Mouse (Mus musculus): ENCODE results near the gene Col13a1. TPM values are rescaled to one million over a fixed set of nuclear protein-coding genes. Genes with fewer than 3 reads are reported as not detected.
A peak's percentile ranks its signal among the peaks of the same experiment; 100 is the strongest.

Col13a1 gene
- polyA plus RNA-seq, 1 experiment from 2014 or later, result 6.0 TPM

- peaks cover 8% of the 10 kb centered on the region; the same call in 1 of the 2 replicates for H3K4me1 ChIP-seq (replicated peaks; ENCODE audit: control insufficient read depth, insufficient read depth, low read length)
- H3K9me3 ChIP-seq (ENCODE audit: control insufficient read depth, low read length), result no peaks in the 10 kb centered on the region
- no peak overlapping the region for H3K4me3 ChIP-seq (ENCODE audit: low read depth, low read length)
- no peaks in the 10 kb centered on the region for H3K36me3 ChIP-seq (ENCODE audit: control insufficient read depth, insufficient read depth, low read length)
- 72% methylated on average over 5 of the region's 5 CpGs for WGBS
- ATAC-seq (replicated peaks; ENCODE audit: low FRiP score, low TSS enrichment, low read depth) (peak; percentile 62), DNase-seq (ENCODE audit: low spot score) (no peak)
- H3K27me3 ChIP-seq (replicated peaks; ENCODE audit: control insufficient read depth, insufficient read depth, low read length), result no peaks in the 10 kb centered on the region
- no peak overlapping the region for H3K9ac ChIP-seq (ENCODE audit: low read length)
- H3K4me2 ChIP-seq (ENCODE audit: low read length), result no peak overlapping the region
- no peak overlapping the region for H3K27ac ChIP-seq (ENCODE audit: low read depth)
Measured at GRCm38 (mm10) chr10:61953916-61954315, 25.0 kb downstream of the Col13a1 start.

- H3K9me3 ChIP-seq (ENCODE audit: control insufficient read depth, low read length), result no peaks in the 10 kb centered on the region
- H3K4me3 ChIP-seq (ENCODE audit: low read depth, low read length), result no peak overlapping the region
- DNase-seq (ENCODE audit: low spot score) (no peak), ATAC-seq (replicated peaks; ENCODE audit: low FRiP score, low TSS enrichment, low read depth) (0 out of 2 replicates have a peak, but pooled peaks have one; percentile 37)
- H3K4me1 ChIP-seq (replicated peaks; ENCODE audit: control insufficient read depth, insufficient read depth, low read length), result peaks cover 8% of the 10 kb centered on the region; the same call in 1 of the 2 replicates
- H3K36me3 ChIP-seq (ENCODE audit: control insufficient read depth, insufficient read depth, low read length), result no peaks in the 10 kb centered on the region
- 54% methylated on average over 6 of the region's 6 CpGs for WGBS
- H3K27me3 ChIP-seq (replicated peaks; ENCODE audit: control insufficient read depth, insufficient read depth, low read length), result no peaks in the 10 kb centered on the region
- H3K27ac ChIP-seq (ENCODE audit: low read depth), result peak overlapping the region; percentile 17; the same call in 1 of the 2 replicates
- H3K4me2 ChIP-seq (ENCODE audit: low read length), result no peak overlapping the region
- no peak overlapping the region for H3K9ac ChIP-seq (ENCODE audit: low read length)
Measured at GRCm38 (mm10) chr10:61949542-61949941, 29.4 kb downstream of the Col13a1 start.

GRCm38 (mm10) chr10:61944386-61944785, 34.5 kb downstream of the Col13a1 start:
- H3K4me1 ChIP-seq (replicated peaks; ENCODE audit: control insufficient read depth, insufficient read depth, low read length), result peaks cover 3% of the 10 kb centered on the region; the same call in 1 of the 2 replicates
- no peaks in the 10 kb centered on the region for H3K36me3 ChIP-seq (ENCODE audit: control insufficient read depth, insufficient read depth, low read length)
- no peaks in the 10 kb centered on the region for H3K9me3 ChIP-seq (ENCODE audit: control insufficient read depth, low read length)
- no peaks in the 10 kb centered on the region for H3K27me3 ChIP-seq (replicated peaks; ENCODE audit: control insufficient read depth, insufficient read depth, low read length)
- H3K4me3 ChIP-seq (ENCODE audit: low read depth, low read length), result no peak overlapping the region
- no peak overlapping the region for H3K27ac ChIP-seq (ENCODE audit: low read depth)
- no peak overlapping the region for H3K4me2 ChIP-seq (ENCODE audit: low read length)
- no peak overlapping the region for H3K9ac ChIP-seq (ENCODE audit: low read length)
- ATAC-seq (replicated peaks; ENCODE audit: low FRiP score, low TSS enrichment, low read depth) (no peak), DNase-seq (ENCODE audit: low spot score) (no peak)
- 76% methylated on average over 2 of the region's 2 CpGs for WGBS

GRCm38 (mm10) chr10:61943480-61943879, 35.4 kb downstream of the Col13a1 start:
- no peaks in the 10 kb centered on the region for H3K4me1 ChIP-seq (replicated peaks; ENCODE audit: control insufficient read depth, insufficient read depth, low read length)
- no peak overlapping the region for H3K9ac ChIP-seq (ENCODE audit: low read length)
- H3K4me2 ChIP-seq (ENCODE audit: low read length), result no peak overlapping the region
- 70% methylated on average over 10 of the region's 10 CpGs for WGBS
- no peaks in the 10 kb centered on the region for H3K36me3 ChIP-seq (ENCODE audit: control insufficient read depth, insufficient read depth, low read length)
- no peak overlapping the region for H3K4me3 ChIP-seq (ENCODE audit: low read depth, low read length)
- no peak overlapping the region for H3K27ac ChIP-seq (ENCODE audit: low read depth)
- DNase-seq (ENCODE audit: low spot score), result no peak
- no peaks in the 10 kb centered on the region for H3K27me3 ChIP-seq (replicated peaks; ENCODE audit: control insufficient read depth, insufficient read depth, low read length)
- H3K9me3 ChIP-seq (ENCODE audit: control insufficient read depth, low read length), result no peaks in the 10 kb centered on the region
- no peak for ATAC-seq (replicated peaks; ENCODE audit: low FRiP score, low TSS enrichment, low read depth)

GRCm38 (mm10) chr10:61942719-61943118, 36.2 kb downstream of the Col13a1 start:
- 53% methylated on average over 2 of the region's 2 CpGs for WGBS
- no peaks in the 10 kb centered on the region for H3K27me3 ChIP-seq (replicated peaks; ENCODE audit: control insufficient read depth, insufficient read depth, low read length)
- H3K36me3 ChIP-seq (ENCODE audit: control insufficient read depth, insufficient read depth, low read length), result no peaks in the 10 kb centered on the region
- H3K4me2 ChIP-seq (ENCODE audit: low read length), result no peak overlapping the region
- no peak overlapping the region for H3K27ac ChIP-seq (ENCODE audit: low read depth)
- H3K9ac ChIP-seq (ENCODE audit: low read length), result no peak overlapping the region
- no peak overlapping the region for H3K4me3 ChIP-seq (ENCODE audit: low read depth, low read length)
- no peaks in the 10 kb centered on the region for H3K9me3 ChIP-seq (ENCODE audit: control insufficient read depth, low read length)
- DNase-seq (ENCODE audit: low spot score) (no peak), ATAC-seq (replicated peaks; ENCODE audit: low FRiP score, low TSS enrichment, low read depth) (no peak)
- H3K4me1 ChIP-seq (replicated peaks; ENCODE audit: control insufficient read depth, insufficient read depth, low read length), result no peaks in the 10 kb centered on the region

- Histone ChIP-seq H3K36me3 (ENCODE audit: control insufficient read depth, insufficient read depth, low read length) (no peaks in the 10 kb centered on the region), H3K27ac (ENCODE audit: low read depth) (peak overlapping the region; percentile 54; the same call in 1 of the 2 replicates), H3K4me3 (ENCODE audit: low read depth, low read length) (peak overlapping the region; percentile 21), H3K4me1 (replicated peaks; ENCODE audit: control insufficient read depth, insufficient read depth, low read length) (peaks cover 17% of the 10 kb centered on the region), H3K4me2 (ENCODE audit: low read length) (peak overlapping the region; percentile 45), H3K27me3 (replicated peaks; ENCODE audit: control insufficient read depth, insufficient read depth, low read length) (no peaks in the 10 kb centered on the region), H3K9ac (ENCODE audit: low read length) (no peak overlapping the region), H3K9me3 (ENCODE audit: control insufficient read depth, low read length) (no peaks in the 10 kb centered on the region)
- whole genome bisulfite sequencing, result 5% methylated on average over 28 of the region's 28 CpGs
- peak; percentile 72 for DNase-seq (ENCODE audit: low spot score)
- ATAC-seq (replicated peaks; ENCODE audit: low FRiP score, low TSS enrichment, low read depth), result peak; percentile 55; the same call in 1 of the 2 replicates
Measured at GRCm38 (mm10) chr10:61936211-61937121, 42.4 kb downstream of the Col13a1 start.

GRCm38 (mm10) chr10:61931678-61932077, 47.2 kb downstream of the Col13a1 start:
- peaks cover 32% of the 10 kb centered on the region for H3K4me1 ChIP-seq (replicated peaks; ENCODE audit: control insufficient read depth, insufficient read depth, low read length)
- H3K9ac ChIP-seq (ENCODE audit: low read length), result no peak overlapping the region
- no peak overlapping the region for H3K4me2 ChIP-seq (ENCODE audit: low read length)
- ATAC-seq (replicated peaks; ENCODE audit: low FRiP score, low TSS enrichment, low read depth) (no peak), DNase-seq (ENCODE audit: low spot score) (no peak)
- H3K27ac ChIP-seq (ENCODE audit: low read depth), result 0 out of 2 replicates have a peak overlapping the region, but pooled peaks have one; percentile 9
- 44% methylated on average over 6 of the region's 6 CpGs for WGBS
- no peaks in the 10 kb centered on the region for H3K9me3 ChIP-seq (ENCODE audit: control insufficient read depth, low read length)
- no peaks in the 10 kb centered on the region for H3K27me3 ChIP-seq (replicated peaks; ENCODE audit: control insufficient read depth, insufficient read depth, low read length)
- H3K4me3 ChIP-seq (ENCODE audit: low read depth, low read length), result no peak overlapping the region
- H3K36me3 ChIP-seq (ENCODE audit: control insufficient read depth, insufficient read depth, low read length), result no peaks in the 10 kb centered on the region

GRCm38 (mm10) chr10:61929901-61930300, 49.0 kb downstream of the Col13a1 start:
- Histone ChIP-seq H3K4me2 (ENCODE audit: low read length) (no peak overlapping the region), H3K4me3 (ENCODE audit: low read depth, low read length) (no peak overlapping the region), H3K9me3 (ENCODE audit: control insufficient read depth, low read length) (no peaks in the 10 kb centered on the region), H3K27ac (ENCODE audit: low read depth) (peak overlapping the region; percentile 22; the same call in 1 of the 2 replicates), H3K27me3 (replicated peaks; ENCODE audit: control insufficient read depth, insufficient read depth, low read length) (no peaks in the 10 kb centered on the region), H3K4me1 (replicated peaks; ENCODE audit: control insufficient read depth, insufficient read depth, low read length) (peaks cover 24% of the 10 kb centered on the region), H3K9ac (ENCODE audit: low read length) (no peak overlapping the region), H3K36me3 (ENCODE audit: control insufficient read depth, insufficient read depth, low read length) (no peaks in the 10 kb centered on the region)
- no peak for ATAC-seq (replicated peaks; ENCODE audit: low FRiP score, low TSS enrichment, low read depth)
- 66% methylated on average over 6 of the region's 6 CpGs for WGBS
- DNase-seq (ENCODE audit: low spot score), result no peak

All from intestine, embryonic 14.5 days (tissue).